Mouse (Mus musculus) MEL (cell line): ENCODE data around the gene Blm. TPM values are rescaled to one million over a fixed set of nuclear protein-coding genes. Genes with fewer than 3 reads are reported as not detected.

Source experiments
- DNase-seq: peaks from one replicate; pipeline ENCODE4 v3.0.0; 2011; ENCODE audit warnings: low read depth, low spot score
- H3K27ac ChIP-seq: 2 replicates; pipeline ENCODE4 v1.5.1; 2012; ENCODE audit warnings: low read depth, mild to moderate bottlenecking, control low read depth, low read length, moderate library complexity; ENCODE audit not compliant: control insufficient read depth
- H3K27me3 ChIP-seq, 2 experiments: fragments of 150-350 bp in 1 of 2; sonication (generic) in 1 of 2; 2 replicates each; pipeline ENCODE4 v1.6.1; 2012; ENCODE audit warnings: low read length in 2 of 2, mild to moderate bottlenecking in 2 of 2, improper control_type of control experiment in 1 of 2, moderate library complexity in 1 of 2; ENCODE audit not compliant: insufficient read depth in 2 of 2, control insufficient read depth in 1 of 2
- H3K36me3 ChIP-seq, 2 experiments: 2 replicates each; pipeline ENCODE4 v1.6.1; 2012 to 2014; ENCODE audit warnings: low read length in 2 of 2, improper control_type of control experiment in 1 of 2, inconsistent platforms in 1 of 2, mild to moderate bottlenecking in 1 of 2; ENCODE audit not compliant: insufficient read depth in 2 of 2, control insufficient read depth in 1 of 2
- H3K4me1 ChIP-seq, 2 experiments: fragments of 150-350 bp in 1 of 2; sonication (generic) in 1 of 2; 2 replicates each; pipeline ENCODE4 v1.6.1; 2012; ENCODE audit warnings: low read length in 2 of 2, improper control_type of control experiment in 1 of 2, mild to moderate bottlenecking in 1 of 2; ENCODE audit not compliant: insufficient read depth in 2 of 2, control insufficient read depth in 1 of 2
- H3K4me3 ChIP-seq, 2 experiments: fragments of 150-350 bp in 1 of 2; sonication (generic) in 1 of 2; 2 replicates each; pipeline ENCODE4 v1.5.1; 2012; ENCODE audit warnings: low read depth in 2 of 2, low read length in 2 of 2, mild to moderate bottlenecking in 2 of 2, moderate library complexity in 2 of 2, control low read depth in 1 of 2, improper control_type of control experiment in 1 of 2; ENCODE audit not compliant: control insufficient read depth in 1 of 2, insufficient read depth in 1 of 2
- H3K79me2 ChIP-seq: 2 replicates; pipeline ENCODE4 v1.6.1; 2012; ENCODE audit warnings: mild to moderate bottlenecking, low read length, moderate library complexity; ENCODE audit not compliant: control insufficient read depth, poor library complexity, insufficient read depth
- H3K9ac ChIP-seq: 2 replicates; pipeline ENCODE4 v1.6.1; 2012; ENCODE audit warnings: low read depth, mild to moderate bottlenecking, control low read depth, low read length, moderate library complexity; ENCODE audit not compliant: control insufficient read depth, poor library complexity, severe bottlenecking
- H3K9me3 ChIP-seq: fragments of 150-350 bp; sonication (generic); replicated peaks from 2 replicates; pipeline ENCODE4 v1.6.1; 2012; ENCODE audit warnings: mild to moderate bottlenecking, low read length, improper control_type of control experiment, moderate library complexity; ENCODE audit not compliant: insufficient read depth
- BHLHE40 ChIP-seq: IDR thresholded peaks from 2 replicates; pipeline ENCODE4 v1.6.1; 2012; ENCODE audit warnings: low read depth, mild to moderate bottlenecking, inconsistent platforms, low read length, improper control_type of control experiment, borderline replicate concordance
- CTCF ChIP-seq, 3 experiments: IDR thresholded peaks in 2 of 3; conservative IDR thresholded peaks in 1 of 3; 2 replicates each; pipeline ENCODE4 v1.5.1; 2011 to 2012; ENCODE audit warnings: low read length in 3 of 3, low read depth in 2 of 3, mild to moderate bottlenecking in 2 of 3, improper control_type of control experiment in 1 of 3, inconsistent platforms in 1 of 3, mixed read lengths in 1 of 3, moderate library complexity in 1 of 3; ENCODE audit not compliant: control insufficient read depth in 1 of 3, insufficient read depth in 1 of 3, poor library complexity in 1 of 3, severe bottlenecking in 1 of 3
- EP300 ChIP-seq, 2 experiments: IDR thresholded peaks; 2 replicates each; pipeline ENCODE4 v1.6.1; 2011; ENCODE audit warnings: improper control_type of control experiment in 2 of 2, low read length in 2 of 2, low read depth in 1 of 2, mild to moderate bottlenecking in 1 of 2
- GATA1 ChIP-seq: IDR thresholded peaks from 2 replicates; pipeline ENCODE4 v1.6.1; 2011; ENCODE audit warnings: low read depth, low read length, improper control_type of control experiment
- MEF2A ChIP-seq: IDR thresholded peaks from 2 replicates; pipeline ENCODE4 v1.6.1; 2014; ENCODE audit warnings: low read depth, mild to moderate bottlenecking, inconsistent platforms, low read length, improper control_type of control experiment; ENCODE audit not compliant: poor library complexity, insufficient replicate concordance, severe bottlenecking; ENCODE audit errors: extremely low read depth
- MYB ChIP-seq: IDR thresholded peaks from 2 replicates; pipeline ENCODE4 v1.6.1; 2011; ENCODE audit warnings: mild to moderate bottlenecking, low read depth, low read length, improper control_type of control experiment
- NELFE ChIP-seq: IDR thresholded peaks from 2 replicates; pipeline ENCODE4 v1.6.1; 2011; ENCODE audit warnings: low read depth, low read length, improper control_type of control experiment
- POLR2A ChIP-seq, 2 experiments: IDR thresholded peaks; 2 replicates each; pipeline ENCODE4 v1.6.1; 2011 to 2012; ENCODE audit warnings: low read length in 2 of 2, mild to moderate bottlenecking in 2 of 2, control low read depth in 1 of 2, improper control_type of control experiment in 1 of 2, low read depth in 1 of 2, moderate library complexity in 1 of 2; ENCODE audit not compliant: control insufficient read depth in 1 of 2, insufficient read depth in 1 of 2, poor library complexity in 1 of 2
- RAD21 ChIP-seq: IDR thresholded peaks from 2 replicates; pipeline ENCODE4 v1.6.1; 2011; ENCODE audit warnings: mild to moderate bottlenecking, low read depth, low read length, improper control_type of control experiment
- RCOR1 ChIP-seq: IDR thresholded peaks from 2 replicates; pipeline ENCODE4 v1.6.1; 2012; ENCODE audit warnings: low read depth, mild to moderate bottlenecking, inconsistent platforms, low read length, improper control_type of control experiment
- SIN3A ChIP-seq: IDR thresholded peaks from 2 replicates; pipeline ENCODE4 v1.6.1; 2012; ENCODE audit warnings: low read length, improper control_type of control experiment, inconsistent platforms
- SMC3 ChIP-seq: IDR thresholded peaks from 2 replicates; pipeline ENCODE4 v1.6.1; 2011; ENCODE audit warnings: low read depth, low read length, improper control_type of control experiment
- TAL1 ChIP-seq: IDR thresholded peaks from 2 replicates; pipeline ENCODE4 v1.6.1; 2012; ENCODE audit warnings: mild to moderate bottlenecking, inconsistent platforms, low read length, moderate library complexity, mixed read lengths
- TBP ChIP-seq: IDR thresholded peaks from 2 replicates; pipeline ENCODE4 v1.8.0; 2011; ENCODE audit warnings: low read depth, low read length, improper control_type of control experiment
- USF2 ChIP-seq, 2 experiments: IDR thresholded peaks; 2 replicates each; pipeline ENCODE4 v1.6.1; 2011 to 2012; ENCODE audit warnings: improper control_type of control experiment in 2 of 2, low read length in 2 of 2, borderline replicate concordance in 1 of 2, inconsistent platforms in 1 of 2, low read depth in 1 of 2, mild to moderate bottlenecking in 1 of 2; ENCODE audit not compliant: insufficient read depth in 1 of 2
- ZKSCAN1 ChIP-seq: IDR thresholded peaks from 2 replicates; pipeline ENCODE4 v1.6.1; 2012; ENCODE audit warnings: low read depth, mild to moderate bottlenecking, inconsistent platforms, low read length, improper control_type of control experiment, moderate library complexity
- ZMIZ1 ChIP-seq: IDR thresholded peaks from 2 replicates; pipeline ENCODE4 v1.6.1; 2012; ENCODE audit warnings: low read depth, mild to moderate bottlenecking, inconsistent platforms, low read length, improper control_type of control experiment, moderate library complexity
- polyA plus RNA-seq, 2 experiments: library from polyadenylated mRNA; stranded (reverse) in 1 of 2; unstranded in 1 of 2; fragments of >175 nt in 1 of 2; fragments of >200 nt in 1 of 2; gene quantifications; 2 replicates each; pipeline versions ENCODE4 v1.2.1 to v1.2.4; 2012; ENCODE audit warnings: low replicate concordance in 2 of 2, low read depth in 1 of 2; ENCODE audit not compliant: insufficient read length in 2 of 2, insufficient read depth in 1 of 2, missing spikeins in 1 of 2
- total RNA-seq: library from RNA; depleted of rRNA; stranded (reverse); fragments of 300-350 nt; gene quantifications from 2 replicates; pipeline ENCODE4 v1.2.3, GENCODE M21; 2012

The Blm gene
- total and polyA plus RNA-seq, 3 experiments, result 28.5 to 83.8 (median 52.0) TPM

- no peak for DNase-seq
- Histone ChIP-seq H3K4me1 (peaks cover 7% of the 10 kb centered on the region in 2 experiments), H3K9me3 (no peaks in the 10 kb centered on the region), H3K27me3 (no peaks in the 10 kb centered on the region), H3K4me3 (no peak overlapping the region), H3K27ac (no peak overlapping the region), H3K36me3 (peaks cover 26% of the 10 kb centered on the region in 2 experiments), H3K79me2 (no peaks in the 10 kb centered on the region), H3K9ac (no peak overlapping the region)
- no peak for TF ChIP-seq SIN3A
- TF ChIP-seq BHLHE40, result no peak
- no peak for TF ChIP-seq MYB
- TF ChIP-seq RAD21, result no peak
- TF ChIP-seq CTCF (IDR thresholded peaks at IDR 0.05 in 2 of 3, conservative IDR thresholded peaks at IDR 0.05 in 1 of 3; ENCODE audit: control insufficient read depth in 1 of 3, insufficient read depth in 1 of 3, low read depth in 2 of 3, low read length in 3 of 3, poor library complexity in 1 of 3, severe bottlenecking in 1 of 3), result no peak
- no peak for TF ChIP-seq MEF2A
- no peak for TF ChIP-seq NELFE
- no peak for TF ChIP-seq USF2 (IDR thresholded peaks at IDR 0.05; ENCODE audit: borderline replicate concordance in 1 of 2, insufficient read depth in 1 of 2, low read depth in 1 of 2, low read length in 2 of 2)
- TF ChIP-seq ZMIZ1, result no peak
- TF ChIP-seq RCOR1, result no peak
- TF ChIP-seq ZKSCAN1, result no peak
- no peak for TF ChIP-seq POLR2A (IDR thresholded peaks at IDR 0.05; ENCODE audit: control insufficient read depth in 1 of 2, insufficient read depth in 1 of 2, low read depth in 1 of 2, low read length in 2 of 2, poor library complexity in 1 of 2)
- TF ChIP-seq TBP, result no peak
- no peak for TF ChIP-seq TAL1
Observed at GRCm38 (mm10) chr7:80468851-80469250, 66.1 kb downstream of the Blm start.

- peaks cover 16 to 26% of the 10 kb centered on the region in 2 experiments for H3K36me3 ChIP-seq
- H3K4me1 ChIP-seq, result peaks cover 7% of the 10 kb centered on the region in 2 experiments
- peak; percentile 80 for DNase-seq
- H3K79me2 ChIP-seq, result no peaks in the 10 kb centered on the region
- no peak overlapping the region for H3K9ac ChIP-seq
- H3K27ac ChIP-seq, result peak overlapping the region; percentile 24; the same call in 1 of the 2 replicates
- no peaks in the 10 kb centered on the region for H3K9me3 ChIP-seq
- H3K4me3 ChIP-seq, result no peak overlapping the region
- no peaks in the 10 kb centered on the region for H3K27me3 ChIP-seq
- TF ChIP-seq SMC3 (peak; percentile 8; the same call in 1 of the 2 replicates), TBP (no peak), GATA1 (peak; percentile 87), POLR2A (IDR thresholded peaks at IDR 0.05; ENCODE audit: control insufficient read depth in 1 of 2, insufficient read depth in 1 of 2, low read depth in 1 of 2, low read length in 2 of 2, poor library complexity in 1 of 2) (0 out of 4 replicates have a peak, but pooled peaks of 1 of the 2 experiments have one; percentile 29), EP300 (IDR thresholded peaks at IDR 0.05; ENCODE audit: low read depth in 1 of 2, low read length in 2 of 2) (peak in 1 of 2 experiments; percentile 50; a peak in 1 of 4 replicates)
Observed at GRCm38 (mm10) chr7:80467334-80467733, 67.6 kb downstream of the Blm start.
